Mouse (Mus musculus): ENCODE measurements at regions not wholly inside any gene's neighbourhood (a gene's known extent, or its start where the extent isn't known, plus 50 kb on each side); places are given as distances from the start of the nearest gene placed in this dataset.
"Not testable (repeated sequence)": the region's sequence is repeated elsewhere in the genome, so short reads cannot be mapped to it uniquely, and the experiment has no call there.

GRCm38 (mm10) chr8:98680065-98680464 lies 736.2 kb downstream of the Cdh8 start:
- no peak for ATAC-seq
- Histone ChIP-seq H3K27me3 (replicated peaks; ENCODE audit: control insufficient read depth, insufficient read depth, low read length) (no peaks in the 10 kb centered on the region), H3K4me3 (ENCODE audit: low read depth, low read length) (no peak overlapping the region), H3K27ac (ENCODE audit: low read depth, low read length) (no peak overlapping the region), H3K36me3 (ENCODE audit: control insufficient read depth, insufficient read depth, low read length) (no peaks in the 10 kb centered on the region), H3K4me1 (ENCODE audit: control insufficient read depth, insufficient read depth, low read length) (no peaks in the 10 kb centered on the region), H3K4me2 (ENCODE audit: low read length) (no peak overlapping the region), H3K9ac (ENCODE audit: low read length) (no peak overlapping the region), H3K9me3 (replicated peaks; ENCODE audit: control insufficient read depth, low read length) (no peaks in the 10 kb centered on the region)
- WGBS = 96% methylated on average over 2 of the region's 2 CpGs
- DNase-seq (ENCODE audit: low spot score) = no peak

- no peak overlapping the region for H3K27ac ChIP-seq (ENCODE audit: low read depth, low read length)
- H3K4me2 ChIP-seq (ENCODE audit: low read length) = no peak overlapping the region
- no peaks in the 10 kb centered on the region for H3K9me3 ChIP-seq (replicated peaks; ENCODE audit: control insufficient read depth, low read length)
- no peaks in the 10 kb centered on the region for H3K36me3 ChIP-seq (ENCODE audit: control insufficient read depth, insufficient read depth, low read length)
- no peaks in the 10 kb centered on the region for H3K27me3 ChIP-seq (replicated peaks; ENCODE audit: control insufficient read depth, insufficient read depth, low read length)
- ATAC-seq (no peak), DNase-seq (ENCODE audit: low spot score) (no peak)
- no peak overlapping the region for H3K9ac ChIP-seq (ENCODE audit: low read length)
- no peaks in the 10 kb centered on the region for H3K4me1 ChIP-seq (ENCODE audit: control insufficient read depth, insufficient read depth, low read length)
- H3K4me3 ChIP-seq (ENCODE audit: low read depth, low read length) = no peak overlapping the region
- 55% methylated on average over 2 of the region's 2 CpGs for WGBS
These were observed 757.0 kb downstream of the Cdh8 start for GRCm38 (mm10) chr8:98659287-98659686.

- H3K4me3 ChIP-seq (ENCODE audit: low read depth, low read length); H3K9me3 ChIP-seq (replicated peaks; ENCODE audit: control insufficient read depth, low read length); H3K4me1 ChIP-seq (ENCODE audit: control insufficient read depth, insufficient read depth, low read length); H3K36me3 ChIP-seq (ENCODE audit: control insufficient read depth, insufficient read depth, low read length); H3K4me2 ChIP-seq (ENCODE audit: low read length); H3K27me3 ChIP-seq (replicated peaks; ENCODE audit: control insufficient read depth, insufficient read depth, low read length); H3K9ac ChIP-seq (ENCODE audit: low read length); DNase-seq (ENCODE audit: low spot score); H3K27ac ChIP-seq (ENCODE audit: low read depth, low read length); ATAC-seq: not testable (repeated sequence)
- WGBS = 92% methylated on average over 4 of the region's 4 CpGs
These were observed 764.0 kb downstream of the Cdh8 start for GRCm38 (mm10) chr8:98652316-98652715.

- no peaks in the 10 kb centered on the region for H3K9me3 ChIP-seq (replicated peaks; ENCODE audit: control insufficient read depth, low read length)
- H3K27me3 ChIP-seq (replicated peaks; ENCODE audit: control insufficient read depth, insufficient read depth, low read length) = no peaks in the 10 kb centered on the region
- H3K4me1 ChIP-seq (ENCODE audit: control insufficient read depth, insufficient read depth, low read length) = no peaks in the 10 kb centered on the region
- H3K4me3 ChIP-seq (ENCODE audit: low read depth, low read length) = no peak overlapping the region
- no peak for DNase-seq (ENCODE audit: low spot score)
- H3K27ac ChIP-seq (ENCODE audit: low read depth, low read length) = no peak overlapping the region
- no peak for ATAC-seq
- no peaks in the 10 kb centered on the region for H3K36me3 ChIP-seq (ENCODE audit: control insufficient read depth, insufficient read depth, low read length)
- H3K9ac ChIP-seq (ENCODE audit: low read length) = no peak overlapping the region
- no peak overlapping the region for H3K4me2 ChIP-seq (ENCODE audit: low read length)
- WGBS = 97% methylated on average over 1 of the region's 1 CpGs
These were observed 765.3 kb downstream of the Cdh8 start for GRCm38 (mm10) chr8:98651010-98651409.

- DNase-seq (ENCODE audit: low spot score) = no peak
- Histone ChIP-seq H3K4me1 (ENCODE audit: control insufficient read depth, insufficient read depth, low read length) (no peaks in the 10 kb centered on the region), H3K9me3 (replicated peaks; ENCODE audit: control insufficient read depth, low read length) (no peaks in the 10 kb centered on the region), H3K4me2 (ENCODE audit: low read length) (no peak overlapping the region), H3K27me3 (replicated peaks; ENCODE audit: control insufficient read depth, insufficient read depth, low read length) (no peaks in the 10 kb centered on the region), H3K4me3 (ENCODE audit: low read depth, low read length) (no peak overlapping the region), H3K36me3 (ENCODE audit: control insufficient read depth, insufficient read depth, low read length) (no peaks in the 10 kb centered on the region), H3K9ac (ENCODE audit: low read length) (no peak overlapping the region), H3K27ac (ENCODE audit: low read depth, low read length) (no peak overlapping the region)
- 84% methylated on average over 5 of the region's 5 CpGs for WGBS
- ATAC-seq = no peak
These were observed 788.1 kb downstream of the Cdh8 start for GRCm38 (mm10) chr8:98628151-98628550.

- Histone ChIP-seq H3K4me2 (ENCODE audit: low read length) (no peak overlapping the region), H3K4me1 (ENCODE audit: control insufficient read depth, insufficient read depth, low read length) (no peaks in the 10 kb centered on the region), H3K9ac (ENCODE audit: low read length) (no peak overlapping the region), H3K27ac (ENCODE audit: low read depth, low read length) (no peak overlapping the region), H3K9me3 (replicated peaks; ENCODE audit: control insufficient read depth, low read length) (no peaks in the 10 kb centered on the region), H3K4me3 (ENCODE audit: low read depth, low read length) (no peak overlapping the region), H3K36me3 (ENCODE audit: control insufficient read depth, insufficient read depth, low read length) (no peaks in the 10 kb centered on the region), H3K27me3 (replicated peaks; ENCODE audit: control insufficient read depth, insufficient read depth, low read length) (no peaks in the 10 kb centered on the region)
- ATAC-seq (no peak), DNase-seq (ENCODE audit: low spot score) (peak; percentile 19)
- WGBS = 90% methylated on average over 4 of the region's 4 CpGs
These were observed 802.3 kb downstream of the Cdh8 start for GRCm38 (mm10) chr8:98613834-98614428.

GRCm38 (mm10) chr8:98572597-98573514 lies 843.4 kb downstream of the Cdh8 start:
- H3K27ac ChIP-seq (ENCODE audit: low read depth, low read length) = peak overlapping the region; percentile 67
- H3K4me1 ChIP-seq (ENCODE audit: control insufficient read depth, insufficient read depth, low read length) = peaks cover 12% of the 10 kb centered on the region; the same call in 1 of the 2 replicates
- H3K9me3 ChIP-seq (replicated peaks; ENCODE audit: control insufficient read depth, low read length) = no peaks in the 10 kb centered on the region
- H3K4me2 ChIP-seq (ENCODE audit: low read length) = no peak overlapping the region
- no peak overlapping the region for H3K4me3 ChIP-seq (ENCODE audit: low read depth, low read length)
- peak; percentile 96 for DNase-seq (ENCODE audit: low spot score)
- H3K36me3 ChIP-seq (ENCODE audit: control insufficient read depth, insufficient read depth, low read length) = no peaks in the 10 kb centered on the region
- WGBS = 9% methylated on average over 6 of the region's 6 CpGs
- peak; percentile 98 for ATAC-seq
- H3K9ac ChIP-seq (ENCODE audit: low read length) = no peak overlapping the region
- H3K27me3 ChIP-seq (replicated peaks; ENCODE audit: control insufficient read depth, insufficient read depth, low read length) = no peaks in the 10 kb centered on the region

GRCm38 (mm10) chr8:98566661-98567060 lies 849.6 kb downstream of the Cdh8 start:
- Histone ChIP-seq H3K4me1 (ENCODE audit: control insufficient read depth, insufficient read depth, low read length) (no peaks in the 10 kb centered on the region), H3K9ac (ENCODE audit: low read length) (no peak overlapping the region), H3K36me3 (ENCODE audit: control insufficient read depth, insufficient read depth, low read length) (no peaks in the 10 kb centered on the region), H3K4me3 (ENCODE audit: low read depth, low read length) (no peak overlapping the region), H3K9me3 (replicated peaks; ENCODE audit: control insufficient read depth, low read length) (no peaks in the 10 kb centered on the region), H3K4me2 (ENCODE audit: low read length) (no peak overlapping the region), H3K27me3 (replicated peaks; ENCODE audit: control insufficient read depth, insufficient read depth, low read length) (no peaks in the 10 kb centered on the region), H3K27ac (ENCODE audit: low read depth, low read length) (no peak overlapping the region)
- DNase-seq (ENCODE audit: low spot score) (no peak), ATAC-seq (no peak)
- 76% methylated on average over 5 of the region's 5 CpGs for WGBS

- 31% methylated on average over 4 of the region's 4 CpGs for WGBS
These were observed 897.8 kb downstream of the Cdh8 start for GRCm38 (mm10) chr8:98518459-98518858.

More at GRCm38 (mm10) chr8:98518459-98518858, 897.8 kb downstream of the Cdh8 start:
- no peaks in the 10 kb centered on the region for H3K36me3 ChIP-seq (ENCODE audit: control insufficient read depth, insufficient read depth, low read length)
- H3K4me1 ChIP-seq (ENCODE audit: control insufficient read depth, insufficient read depth, low read length) = no peaks in the 10 kb centered on the region
- H3K9ac ChIP-seq (ENCODE audit: low read length) = no peak overlapping the region
- DNase-seq (ENCODE audit: low spot score) = no peak
- no peak for ATAC-seq
- H3K27ac ChIP-seq (ENCODE audit: low read depth, low read length) = no peak overlapping the region
- no peak overlapping the region for H3K4me3 ChIP-seq (ENCODE audit: low read depth, low read length)
- H3K9me3 ChIP-seq (replicated peaks; ENCODE audit: control insufficient read depth, low read length) = no peaks in the 10 kb centered on the region
- H3K4me2 ChIP-seq (ENCODE audit: low read length) = no peak overlapping the region
- H3K27me3 ChIP-seq (replicated peaks; ENCODE audit: control insufficient read depth, insufficient read depth, low read length) = no peaks in the 10 kb centered on the region

All from forebrain, embryonic 14.5 days (tissue).